Mouse (Mus musculus): Measurements from ENCODE around the gene Srsf10. TPM values are rescaled to one million over a fixed set of nuclear protein-coding genes. Genes with fewer than 3 reads are reported as not detected.

Gene Srsf10
- polyA plus RNA-seq, 1 experiment from 2014 or later, result 84.2 TPM

- 74% methylated on average over 6 of the region's 6 CpGs for WGBS
- H3K27me3 ChIP-seq (replicated peaks; ENCODE audit: control insufficient read depth, insufficient read depth, low read length), result no peaks in the 10 kb centered on the region
- no peaks in the 10 kb centered on the region for H3K9me3 ChIP-seq (ENCODE audit: control insufficient read depth)
- no peaks in the 10 kb centered on the region for H3K36me3 ChIP-seq (ENCODE audit: control insufficient read depth, insufficient read depth)
- no peak overlapping the region for H3K9ac ChIP-seq (ENCODE audit: low read depth, low read length)
- H3K4me1 ChIP-seq (replicated peaks; ENCODE audit: control insufficient read depth, insufficient read depth, low read length), result no peaks in the 10 kb centered on the region
- ATAC-seq, result no peak
- no peak overlapping the region for H3K4me2 ChIP-seq (replicated peaks; ENCODE audit: low read depth)
- TF ChIP-seq CTCF (IDR thresholded peaks at IDR 0.05; ENCODE audit: low read depth), result no peak
- H3K4me3 ChIP-seq (ENCODE audit: low read depth, low read length), result no peak overlapping the region
- no peak overlapping the region for H3K27ac ChIP-seq (ENCODE audit: low read depth, low read length)
These were observed 40.6 kb downstream of the Srsf10 start for GRCm38 (mm10) chr4:135896157-135896556.

- no peaks in the 10 kb centered on the region for H3K36me3 ChIP-seq (ENCODE audit: control insufficient read depth, insufficient read depth)
- 34% methylated on average over 9 of the region's 9 CpGs for WGBS
- no peak overlapping the region for H3K9ac ChIP-seq (ENCODE audit: low read depth, low read length)
- TF ChIP-seq CTCF (IDR thresholded peaks at IDR 0.05; ENCODE audit: low read depth), result no peak
- H3K4me2 ChIP-seq (replicated peaks; ENCODE audit: low read depth), result 0 out of 2 replicates have a peak overlapping the region, but pooled peaks have one; percentile 13
- H3K4me1 ChIP-seq (replicated peaks; ENCODE audit: control insufficient read depth, insufficient read depth, low read length), result no peaks in the 10 kb centered on the region
- no peaks in the 10 kb centered on the region for H3K9me3 ChIP-seq (ENCODE audit: control insufficient read depth)
- peak; percentile 91 for ATAC-seq
- no peaks in the 10 kb centered on the region for H3K27me3 ChIP-seq (replicated peaks; ENCODE audit: control insufficient read depth, insufficient read depth, low read length)
- H3K4me3 ChIP-seq (ENCODE audit: low read depth, low read length), result no peak overlapping the region
- peak overlapping the region; percentile 73 for H3K27ac ChIP-seq (ENCODE audit: low read depth, low read length)
These were observed 43.0 kb downstream of the Srsf10 start for GRCm38 (mm10) chr4:135898380-135899049.

GRCm38 (mm10) chr4:135899050-135899448 lies 43.5 kb downstream of the Srsf10 start:
- Histone ChIP-seq H3K27me3 (replicated peaks; ENCODE audit: control insufficient read depth, insufficient read depth, low read length) (no peaks in the 10 kb centered on the region), H3K9ac (ENCODE audit: low read depth, low read length) (no peak overlapping the region), H3K36me3 (ENCODE audit: control insufficient read depth, insufficient read depth) (no peaks in the 10 kb centered on the region), H3K4me2 (replicated peaks; ENCODE audit: low read depth) (no peak overlapping the region), H3K9me3 (ENCODE audit: control insufficient read depth) (no peaks in the 10 kb centered on the region), H3K4me3 (ENCODE audit: low read depth, low read length) (no peak overlapping the region), H3K27ac (ENCODE audit: low read depth, low read length) (no peak overlapping the region), H3K4me1 (replicated peaks; ENCODE audit: control insufficient read depth, insufficient read depth, low read length) (no peaks in the 10 kb centered on the region)
- no peak for ATAC-seq
- no peak for TF ChIP-seq CTCF (IDR thresholded peaks at IDR 0.05; ENCODE audit: low read depth)
- WGBS, result 81% methylated on average over 7 of the region's 7 CpGs

- H3K9me3 ChIP-seq (ENCODE audit: control insufficient read depth), result no peaks in the 10 kb centered on the region
- no peaks in the 10 kb centered on the region for H3K4me1 ChIP-seq (replicated peaks; ENCODE audit: control insufficient read depth, insufficient read depth, low read length)
- H3K36me3 ChIP-seq (ENCODE audit: control insufficient read depth, insufficient read depth), result no peaks in the 10 kb centered on the region
- ATAC-seq, result no peak
- no peak overlapping the region for H3K27ac ChIP-seq (ENCODE audit: low read depth, low read length)
- no peak overlapping the region for H3K4me3 ChIP-seq (ENCODE audit: low read depth, low read length)
- no peak overlapping the region for H3K4me2 ChIP-seq (replicated peaks; ENCODE audit: low read depth)
- TF ChIP-seq CTCF (IDR thresholded peaks at IDR 0.05; ENCODE audit: low read depth), result no peak
- no peaks in the 10 kb centered on the region for H3K27me3 ChIP-seq (replicated peaks; ENCODE audit: control insufficient read depth, insufficient read depth, low read length)
- WGBS, result 81% methylated on average over 5 of the region's 5 CpGs
- H3K9ac ChIP-seq (ENCODE audit: low read depth, low read length), result no peak overlapping the region
These were observed 44.5 kb downstream of the Srsf10 start for GRCm38 (mm10) chr4:135900008-135900407.

- H3K9me3 ChIP-seq (ENCODE audit: control insufficient read depth), result no peaks in the 10 kb centered on the region
- H3K27ac ChIP-seq (ENCODE audit: low read depth, low read length), result no peak overlapping the region
- WGBS, result 93% methylated on average over 4 of the region's 4 CpGs
- H3K9ac ChIP-seq (ENCODE audit: low read depth, low read length), result no peak overlapping the region
- no peak for ATAC-seq
- H3K27me3 ChIP-seq (replicated peaks; ENCODE audit: control insufficient read depth, insufficient read depth, low read length), result no peaks in the 10 kb centered on the region
- no peaks in the 10 kb centered on the region for H3K36me3 ChIP-seq (ENCODE audit: control insufficient read depth, insufficient read depth)
- H3K4me2 ChIP-seq (replicated peaks; ENCODE audit: low read depth), result no peak overlapping the region
- H3K4me3 ChIP-seq (ENCODE audit: low read depth, low read length), result no peak overlapping the region
- H3K4me1 ChIP-seq (replicated peaks; ENCODE audit: control insufficient read depth, insufficient read depth, low read length), result no peaks in the 10 kb centered on the region
- TF ChIP-seq CTCF (IDR thresholded peaks at IDR 0.05; ENCODE audit: low read depth), result no peak
These were observed 47.2 kb downstream of the Srsf10 start for GRCm38 (mm10) chr4:135902606-135903242.

- Histone ChIP-seq H3K4me3 (ENCODE audit: low read depth, low read length) (no peak overlapping the region), H3K27me3 (replicated peaks; ENCODE audit: control insufficient read depth, insufficient read depth, low read length) (no peaks in the 10 kb centered on the region), H3K9ac (ENCODE audit: low read depth, low read length) (no peak overlapping the region), H3K4me2 (replicated peaks; ENCODE audit: low read depth) (no peak overlapping the region), H3K36me3 (ENCODE audit: control insufficient read depth, insufficient read depth) (no peaks in the 10 kb centered on the region), H3K9me3 (ENCODE audit: control insufficient read depth) (no peaks in the 10 kb centered on the region), H3K27ac (ENCODE audit: low read depth, low read length) (no peak overlapping the region), H3K4me1 (replicated peaks; ENCODE audit: control insufficient read depth, insufficient read depth, low read length) (no peaks in the 10 kb centered on the region)
- no peak for ATAC-seq
- 38% methylated on average over 1 of the region's 1 CpGs for WGBS
- no peak for TF ChIP-seq CTCF (IDR thresholded peaks at IDR 0.05; ENCODE audit: low read depth)
These were observed 49.3 kb downstream of the Srsf10 start for GRCm38 (mm10) chr4:135904810-135905209.

Measured in intestine, postnatal 0 days (tissue).